Mouse (Mus musculus): ENCODE measurements around the gene Camta1.

Gene Camta1

DNA sequence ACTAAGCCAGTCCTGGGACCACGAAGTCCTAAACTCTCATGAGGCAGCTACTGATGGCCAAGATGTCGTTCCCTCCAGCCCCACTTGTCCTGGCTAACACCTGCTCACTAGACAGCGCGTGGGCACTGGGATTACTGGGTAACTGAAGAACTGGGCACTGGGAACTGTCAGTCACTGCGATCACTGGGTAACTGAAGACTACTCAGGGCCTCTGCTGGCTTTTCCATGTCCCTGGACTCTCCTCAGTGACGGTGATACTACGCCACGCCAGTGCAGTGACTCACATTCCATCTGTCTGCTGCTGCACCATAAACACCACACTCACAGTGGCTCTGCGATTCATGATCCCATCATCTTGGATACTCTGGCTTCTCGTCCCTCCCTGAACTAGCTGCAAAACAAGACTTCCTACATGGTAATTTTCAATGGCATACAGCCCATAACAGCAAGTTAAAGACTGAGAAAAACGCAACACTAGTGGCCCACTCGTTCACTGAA lies 81.7 kb downstream of the Camta1 start:
- no peak for DNase-seq (ENCODE audit: low spot score in 2 of 2)

DNA sequence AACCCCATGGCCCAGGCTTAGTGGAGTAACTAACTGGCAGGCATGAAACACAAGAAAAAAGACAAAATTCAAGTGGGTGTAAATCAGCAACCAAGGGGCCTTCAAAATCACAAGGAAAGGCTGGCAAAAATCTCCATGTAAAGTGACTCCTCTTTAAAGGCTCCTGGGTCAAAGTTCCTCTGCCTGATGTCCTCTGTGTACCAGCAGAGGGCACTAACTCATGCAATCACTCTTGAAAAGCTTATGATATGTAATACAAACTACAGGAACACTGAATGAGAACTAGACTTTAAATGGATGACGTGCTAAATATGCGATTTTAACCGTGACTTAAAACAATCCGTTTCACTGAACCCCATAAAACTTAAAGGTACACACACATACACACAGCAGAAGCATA lies 83.2 kb downstream of the Camta1 start:
- no peak for DNase-seq (ENCODE audit: low spot score in 2 of 2)

DNA sequence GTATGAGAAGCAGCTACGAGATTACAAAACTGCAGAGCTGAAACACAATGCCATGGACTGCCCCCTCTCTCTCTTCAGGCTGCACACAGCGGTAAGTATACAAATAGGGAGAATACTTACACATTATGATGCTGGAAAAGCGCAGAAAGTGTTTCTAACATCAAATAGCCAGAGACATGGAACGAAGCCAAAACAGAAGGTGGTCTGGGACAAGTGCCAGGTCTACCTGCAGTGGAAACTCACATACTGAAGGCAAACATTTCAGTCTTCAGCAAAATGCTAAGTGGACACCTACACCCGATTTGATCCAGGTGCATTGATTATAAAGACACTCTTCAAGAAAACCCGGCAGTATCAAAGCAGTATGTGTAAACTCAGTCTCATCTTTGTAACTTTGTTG lies 84.2 kb downstream of the Camta1 start:
- DNase-seq (ENCODE audit: low spot score in 2 of 2): no peak

DNA sequence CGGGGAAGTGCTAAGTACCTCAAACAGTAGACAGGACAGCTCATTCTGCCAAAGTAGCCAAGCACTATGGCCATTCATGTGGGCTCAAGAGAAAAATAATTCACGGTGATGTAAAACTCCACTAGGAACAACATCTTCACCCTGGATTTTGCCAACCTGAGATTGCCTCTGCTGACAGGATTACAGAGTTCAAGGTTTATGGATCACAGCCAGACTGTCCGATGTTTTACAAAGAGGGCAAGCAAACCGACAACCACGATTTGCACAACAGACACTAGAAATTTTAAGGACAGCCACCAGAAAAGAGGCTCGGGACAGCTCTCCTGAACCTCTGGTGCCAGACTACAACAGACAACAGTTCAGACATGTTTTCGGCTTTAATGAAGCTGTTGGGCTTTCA lies 86.2 kb downstream of the Camta1 start:
- no peak for DNase-seq (ENCODE audit: low spot score in 2 of 2)

DNA sequence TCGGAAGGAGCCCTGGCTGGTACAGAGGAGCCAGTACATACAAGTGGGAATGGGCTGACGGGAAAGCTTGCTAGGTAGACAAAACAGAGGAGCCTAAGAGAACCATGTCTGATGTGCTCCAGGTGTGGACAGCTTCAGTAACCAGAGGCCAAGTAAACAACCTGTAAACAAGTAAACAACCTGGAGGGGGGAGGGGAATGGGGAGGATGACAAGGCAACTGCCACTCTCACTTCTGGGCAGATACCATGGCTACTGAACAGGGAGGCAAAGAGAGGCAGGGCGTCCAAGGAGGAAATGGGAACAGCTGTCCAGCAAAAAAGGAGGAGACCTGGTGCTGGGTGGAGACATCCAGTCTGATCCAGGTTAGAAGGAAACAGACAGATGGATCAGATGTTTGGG lies 88.0 kb downstream of the Camta1 start:
- DNase-seq (ENCODE audit: low spot score in 2 of 2): no peak

DNA sequence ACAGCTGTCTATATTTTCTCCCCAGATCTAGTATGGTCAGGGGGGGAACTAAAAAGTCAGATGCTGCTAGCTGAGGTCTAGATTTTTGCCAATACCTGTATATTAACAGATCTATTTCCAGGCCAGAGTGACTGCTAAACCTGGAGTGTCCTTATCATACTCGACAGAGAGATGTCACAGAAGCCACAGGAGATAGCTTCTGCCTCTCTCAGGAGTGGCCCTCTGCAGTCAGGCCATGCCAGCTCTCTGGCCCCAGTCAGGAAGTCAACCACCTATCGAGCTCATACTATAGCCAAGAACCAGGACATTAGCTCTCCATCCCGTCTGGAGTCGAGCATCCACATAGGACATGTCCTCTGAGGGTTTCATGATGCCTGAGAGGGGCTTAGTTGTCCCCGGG lies 88.7 kb downstream of the Camta1 start:
- DNase-seq (ENCODE audit: low spot score in 2 of 2): no peak

DNA sequence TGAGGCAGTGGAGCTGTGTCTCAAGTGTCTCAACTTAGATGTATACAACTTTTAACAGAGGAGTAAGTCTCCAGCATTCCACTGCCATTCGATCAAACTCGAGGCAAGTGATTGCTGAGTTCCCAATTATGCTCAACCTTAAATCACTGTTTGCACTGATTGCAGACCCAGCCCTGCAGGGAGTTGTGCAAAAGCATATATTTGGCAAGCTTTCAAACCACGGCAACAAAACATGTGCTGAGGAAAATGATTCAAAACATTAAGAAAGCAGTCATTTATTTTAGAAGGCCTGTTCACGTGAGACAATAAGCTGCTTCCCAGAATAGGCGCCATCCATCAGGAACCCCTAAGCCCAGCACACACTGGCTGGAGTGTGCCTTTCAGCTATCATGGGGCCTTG lies 91.0 kb downstream of the Camta1 start:
- no peak for DNase-seq (ENCODE audit: low spot score in 2 of 2)

DNA sequence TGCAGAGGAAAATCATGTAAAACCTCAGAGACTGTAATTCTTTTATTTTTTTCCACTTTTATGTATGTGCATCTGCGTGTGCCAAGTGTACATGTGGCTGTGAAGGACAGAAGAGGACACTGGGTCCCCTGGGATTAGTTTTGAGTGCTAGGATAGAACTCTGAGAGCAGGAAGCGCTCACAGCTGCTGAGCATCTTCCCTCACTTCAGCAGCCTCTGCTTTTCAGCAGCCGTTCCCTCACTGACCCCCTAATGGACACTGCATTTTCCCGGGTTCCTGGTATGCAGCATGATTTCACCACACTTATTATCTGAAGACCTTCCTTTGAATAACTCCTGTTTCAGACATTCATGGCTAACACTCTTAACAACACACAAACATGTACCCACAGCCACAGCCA lies 93.9 kb downstream of the Camta1 start:
- no peak for DNase-seq (ENCODE audit: low spot score in 2 of 2)

DNA sequence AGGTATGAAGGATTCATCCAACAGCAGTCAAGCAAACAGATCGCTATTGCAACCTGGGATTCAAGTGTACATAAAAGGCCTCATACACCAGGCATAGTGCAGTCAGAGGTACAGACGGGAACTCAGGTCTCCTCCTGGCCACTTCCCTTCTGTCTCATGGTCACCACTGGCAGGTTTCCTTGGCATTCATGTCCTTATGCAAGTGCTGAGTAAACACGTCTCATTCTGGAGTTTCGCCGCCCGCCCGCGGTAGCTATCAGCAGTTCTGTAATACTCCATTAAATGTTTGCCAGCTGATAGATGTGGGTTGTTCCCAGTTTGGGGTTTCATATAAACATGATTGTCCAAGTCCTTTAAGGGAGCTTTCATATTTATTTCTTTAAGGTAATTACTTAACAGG lies 94.3 kb downstream of the Camta1 start:
- no peak for DNase-seq (ENCODE audit: low spot score in 2 of 2)

DNA sequence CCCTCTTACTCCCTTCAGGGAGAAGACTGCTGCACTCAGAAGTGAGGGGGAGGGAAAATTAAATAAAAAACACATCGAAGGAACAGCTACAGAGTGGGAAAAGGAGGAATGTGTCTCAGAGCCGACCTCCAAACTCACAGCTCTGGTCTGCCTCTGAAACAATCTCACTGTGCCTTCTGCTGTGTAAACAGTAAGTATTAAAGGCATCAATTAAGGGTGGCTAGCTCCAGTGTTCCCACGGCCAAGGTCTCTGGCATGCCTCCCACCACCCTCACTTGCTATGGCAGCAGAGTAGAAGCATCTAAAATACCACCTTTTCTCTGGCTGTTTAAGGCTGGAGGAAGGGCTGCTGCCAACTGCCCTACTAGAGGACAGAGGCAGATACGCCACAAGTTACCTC lies 96.3 kb downstream of the Camta1 start:
- no peak for DNase-seq (ENCODE audit: low spot score in 2 of 2)

DNA sequence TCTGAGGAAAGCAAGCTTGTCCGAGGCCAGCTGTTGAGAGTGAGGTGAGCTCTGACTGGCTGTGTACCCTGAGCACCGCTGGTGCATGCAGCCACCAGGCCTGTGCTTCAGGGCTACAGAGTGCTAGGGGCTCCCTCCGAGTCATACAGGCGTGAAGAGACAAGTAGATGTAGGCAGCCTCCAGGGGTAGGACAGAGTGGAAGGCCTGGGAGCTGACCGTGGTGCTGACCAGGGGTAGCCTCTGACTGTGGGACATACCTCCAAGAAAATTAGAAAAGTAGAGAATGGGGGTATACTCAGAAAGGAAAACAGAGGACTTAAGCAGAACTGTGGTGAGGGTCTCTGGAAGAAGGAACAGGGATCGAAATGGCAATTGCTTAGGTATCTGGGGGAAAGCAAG lies 97.7 kb downstream of the Camta1 start:
- no peak for DNase-seq (ENCODE audit: low spot score in 2 of 2)

DNA sequence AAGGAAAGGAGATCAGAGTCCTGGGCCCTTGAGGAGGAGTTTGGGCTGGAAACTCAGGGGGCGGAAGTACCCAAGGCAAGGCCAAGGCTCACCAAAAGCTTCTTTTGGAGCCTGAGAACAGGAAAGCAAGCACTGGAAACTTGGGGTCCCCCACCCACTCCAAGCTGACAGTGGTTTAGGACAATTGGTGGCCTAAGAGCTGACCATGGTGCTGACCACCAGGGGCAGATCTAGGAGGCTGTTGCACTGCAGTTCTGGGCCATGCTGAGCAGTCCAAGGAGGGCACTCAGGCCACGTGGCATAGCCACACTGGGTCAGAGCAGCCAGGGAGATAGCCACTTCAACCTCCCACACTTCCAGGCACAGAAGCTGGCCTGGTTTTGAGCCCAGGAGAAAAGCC lies 102.6 kb downstream of the Camta1 start:
- DNase-seq (ENCODE audit: low spot score in 2 of 2): no peak

DNA sequence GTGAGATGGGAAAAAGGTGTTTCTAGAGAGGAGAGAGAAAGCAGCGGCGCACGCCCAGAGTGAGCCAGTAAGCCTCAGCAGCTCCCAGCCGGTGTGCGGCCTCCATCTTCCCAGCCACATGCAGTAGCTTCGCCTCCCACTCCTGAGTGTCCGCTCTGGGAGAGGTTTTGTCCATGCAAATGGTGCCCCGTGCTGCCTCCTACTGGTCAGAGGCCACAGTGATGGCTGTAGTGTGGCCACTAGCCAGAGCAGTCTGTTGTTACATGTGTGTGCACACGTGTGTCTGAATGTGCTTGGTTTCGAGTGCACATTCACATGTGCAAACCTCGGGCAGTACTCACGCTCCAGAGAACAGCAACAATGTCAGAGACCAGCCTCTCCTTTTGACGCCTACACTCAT lies 103.3 kb downstream of the Camta1 start:
- no peak for DNase-seq (ENCODE audit: low spot score in 2 of 2)

DNA sequence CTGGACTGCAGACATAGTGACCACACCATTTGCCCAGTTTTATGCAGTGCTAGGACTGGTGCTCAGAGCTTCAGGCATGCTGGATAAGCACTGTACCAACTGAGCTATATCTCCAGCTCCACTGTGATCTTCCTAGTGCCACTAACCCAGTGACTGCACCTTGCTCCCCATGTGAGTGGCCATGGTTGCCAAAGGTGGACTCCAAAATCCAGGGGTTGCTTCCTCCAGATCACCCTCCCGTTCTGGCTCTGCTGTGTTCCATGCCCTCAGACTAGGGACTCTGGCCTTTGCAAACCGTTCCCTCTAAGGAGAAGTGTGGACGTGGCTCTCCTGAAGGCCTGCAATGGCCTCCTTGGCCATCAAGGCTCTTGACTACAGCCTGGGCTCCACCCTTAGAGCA lies 104.4 kb downstream of the Camta1 start:
- DNase-seq (ENCODE audit: low spot score in 2 of 2): no peak

DNA sequence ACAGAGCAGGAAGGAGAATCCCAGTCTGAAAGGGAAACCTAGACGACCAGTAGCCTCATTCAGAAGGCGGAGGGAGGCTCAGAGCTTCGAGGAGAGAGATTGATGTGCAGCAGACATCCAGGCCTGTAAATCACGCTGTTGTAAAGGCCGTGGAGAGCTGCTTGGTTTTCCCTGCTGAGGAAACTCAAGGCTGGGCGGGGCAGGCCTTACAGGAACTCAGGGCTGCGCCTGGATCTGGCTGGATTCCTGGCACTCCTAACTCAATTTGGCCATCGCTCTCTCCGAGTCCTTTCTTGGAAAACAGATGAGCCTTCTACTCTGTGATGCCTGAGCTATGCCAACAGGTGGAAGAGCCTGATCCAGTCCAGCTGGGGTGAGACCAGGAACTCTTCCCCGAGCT lies 105.3 kb downstream of the Camta1 start:
- DNase-seq (ENCODE audit: low spot score in 2 of 2): no peak

DNA sequence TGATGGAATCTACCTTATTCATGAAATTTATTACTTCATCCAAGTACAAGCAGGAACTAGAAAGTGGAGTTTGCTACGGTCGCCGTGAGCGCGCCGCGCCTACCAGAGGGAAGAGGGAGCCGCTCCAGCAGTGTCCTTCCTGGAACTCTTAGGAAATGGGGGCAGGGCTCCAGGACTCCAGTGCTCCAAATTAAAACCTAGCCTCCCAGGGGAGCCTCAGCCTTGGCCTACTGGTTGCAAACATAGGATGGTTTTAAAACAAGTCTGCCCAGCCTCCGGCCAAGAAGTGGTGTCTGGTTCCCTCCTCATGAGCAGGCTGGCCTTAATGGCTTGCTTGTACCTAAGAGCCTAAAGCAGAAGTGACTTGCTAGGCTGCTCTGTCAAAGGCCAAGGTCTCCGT lies 108.4 kb downstream of the Camta1 start:
- DNase-seq (ENCODE audit: low spot score in 2 of 2): no peak

DNA sequence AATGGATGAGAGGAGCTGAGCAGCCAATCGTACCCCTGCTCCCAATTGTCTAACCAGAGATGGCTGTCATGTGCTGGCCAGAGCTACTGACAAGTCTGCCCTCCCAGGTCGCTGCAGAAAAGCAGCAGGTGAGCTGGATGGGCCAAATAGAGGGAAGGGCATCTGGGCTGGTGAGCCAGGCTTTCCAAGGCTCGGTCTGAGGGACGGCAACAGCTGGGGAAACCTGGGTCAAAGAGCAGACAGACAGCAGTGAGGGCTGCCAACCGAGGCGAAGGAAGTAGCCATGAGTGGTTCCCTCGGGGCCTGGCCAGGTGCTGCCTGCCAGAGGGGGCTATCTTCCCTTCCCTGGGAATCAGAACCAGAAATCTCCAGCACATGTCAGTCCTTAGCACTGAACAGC lies 109.1 kb downstream of the Camta1 start:
- no peak for DNase-seq (ENCODE audit: low spot score in 2 of 2)

DNA sequence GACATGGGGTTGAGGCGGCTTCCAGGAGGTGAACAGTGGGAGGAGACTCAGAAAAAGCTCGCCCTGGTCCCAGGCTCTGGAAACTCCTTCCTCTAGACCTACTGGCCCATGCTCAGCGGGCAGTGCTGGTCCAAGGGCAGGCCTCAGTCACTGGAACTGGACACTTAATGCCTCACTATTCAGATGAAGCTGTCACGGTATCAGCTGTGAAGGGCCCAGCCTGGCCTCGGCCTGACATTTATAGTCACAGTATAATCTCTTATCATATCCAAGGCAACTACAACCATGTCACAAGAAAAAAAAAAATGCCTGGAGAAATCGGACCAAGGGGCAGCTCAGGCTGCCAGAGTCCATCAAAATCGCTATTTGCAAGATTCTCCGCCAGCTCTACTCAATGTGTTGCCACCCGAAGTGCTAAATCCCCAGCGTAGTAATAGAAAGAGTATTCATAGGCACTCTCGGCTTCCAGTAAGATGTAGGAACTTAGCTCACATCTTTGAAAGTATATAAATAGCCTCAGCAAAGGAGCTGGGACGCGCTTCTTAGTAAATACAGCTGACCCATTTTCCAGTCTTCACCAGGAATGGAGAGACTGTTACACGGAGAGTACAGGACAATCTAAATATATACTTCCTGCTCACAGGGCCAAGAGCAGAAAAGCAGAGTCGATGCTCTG lies 110.3 kb downstream of the Camta1 start:
- DNase-seq (ENCODE audit: low spot score in 2 of 2): no peak

DNA sequence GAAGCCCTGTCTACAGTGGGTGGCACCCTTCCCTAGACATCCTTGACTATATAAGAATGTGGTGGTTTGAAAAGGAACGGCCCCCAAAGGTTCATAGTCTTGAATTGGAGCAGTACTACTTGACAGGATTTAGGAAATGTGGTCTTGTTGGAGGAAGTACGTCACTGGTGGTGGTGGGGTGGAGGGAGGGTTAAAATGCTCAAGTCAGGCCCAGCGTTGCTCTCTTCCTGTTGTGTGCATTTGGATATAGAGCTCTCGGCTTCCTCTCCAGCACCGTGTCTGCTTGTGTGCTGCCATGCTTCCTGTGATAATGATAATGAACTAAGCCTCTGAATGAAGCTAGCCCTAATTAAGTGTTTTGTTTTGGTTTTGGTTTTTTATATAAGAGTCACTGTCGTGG lies 114.0 kb downstream of the Camta1 start:
- DNase-seq (ENCODE audit: low spot score in 2 of 2): no peak

DNA sequence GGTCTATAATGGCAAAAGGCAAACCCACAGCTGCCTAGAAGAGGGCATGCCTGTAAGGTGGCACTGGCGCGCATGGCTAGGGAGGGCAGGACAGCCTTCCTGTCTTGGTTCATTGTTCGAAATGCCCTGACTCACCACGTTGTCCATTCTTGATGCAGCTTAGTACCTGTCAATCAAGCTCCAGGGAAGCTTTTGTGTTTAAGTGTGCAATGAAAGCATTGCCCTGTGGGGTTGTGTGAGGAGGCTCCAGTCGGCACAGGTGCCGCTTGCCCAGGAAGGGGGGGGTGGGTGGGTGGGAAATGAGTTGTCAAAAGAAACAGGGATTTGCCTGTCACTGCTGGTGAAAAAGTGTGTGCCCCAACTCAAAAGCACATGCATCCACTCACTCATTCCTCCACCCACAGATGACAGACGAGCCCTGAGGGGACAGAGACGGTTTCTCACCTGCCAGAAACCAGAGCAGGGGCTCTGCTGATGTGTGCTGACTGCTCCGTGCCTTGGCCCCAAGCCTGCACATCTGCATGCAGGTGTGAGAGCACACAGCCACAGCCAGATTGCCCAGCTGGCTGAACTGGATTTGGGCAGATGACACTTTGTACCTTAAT lies 115.6 kb downstream of the Camta1 start:
- no peak for DNase-seq (ENCODE audit: low spot score in 2 of 2)

DNA sequence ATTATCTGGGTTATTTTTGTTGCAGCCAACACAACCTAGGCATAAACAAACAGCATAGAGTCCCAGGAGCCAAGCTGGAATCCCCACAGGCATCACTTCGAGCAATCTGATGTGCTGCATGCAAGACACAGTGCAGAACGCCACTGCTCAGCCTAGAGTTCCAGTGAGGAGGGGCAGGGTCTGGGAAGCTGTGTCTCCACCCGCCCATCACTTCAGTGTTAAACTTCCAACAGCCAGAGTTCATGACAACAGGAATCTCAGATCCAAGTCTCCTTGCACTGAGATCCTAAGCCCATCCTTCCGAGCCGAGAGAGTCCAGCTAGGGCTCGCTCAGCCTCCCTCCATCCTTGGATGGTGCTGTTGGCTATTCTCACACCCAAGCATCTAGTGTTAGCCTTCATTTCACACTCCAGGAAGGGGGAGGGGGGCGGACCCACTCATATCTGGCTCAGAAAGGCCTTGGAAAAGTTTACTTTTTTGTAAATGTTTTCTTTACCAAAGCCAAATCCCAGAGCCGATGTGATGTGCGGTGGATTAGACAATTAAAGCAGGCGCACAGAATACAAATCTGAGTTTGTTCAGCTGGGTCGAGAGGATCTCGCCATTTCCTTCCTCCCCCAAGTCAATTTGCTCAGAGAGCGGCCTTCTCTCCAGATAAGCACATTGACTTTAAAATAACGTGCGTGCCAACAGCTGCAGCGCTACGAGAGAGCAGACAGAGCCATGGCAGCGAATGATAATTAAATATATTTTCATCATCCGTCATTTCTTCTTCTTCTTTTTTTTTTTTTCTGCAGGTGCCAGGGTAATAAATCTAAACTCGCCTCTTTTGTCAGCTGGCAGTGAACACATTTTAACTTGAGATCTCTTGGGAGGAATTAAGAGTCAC lies 120.2 kb downstream of the Camta1 start:
- DNase-seq (ENCODE audit: low spot score in 2 of 2): no peak

DNA sequence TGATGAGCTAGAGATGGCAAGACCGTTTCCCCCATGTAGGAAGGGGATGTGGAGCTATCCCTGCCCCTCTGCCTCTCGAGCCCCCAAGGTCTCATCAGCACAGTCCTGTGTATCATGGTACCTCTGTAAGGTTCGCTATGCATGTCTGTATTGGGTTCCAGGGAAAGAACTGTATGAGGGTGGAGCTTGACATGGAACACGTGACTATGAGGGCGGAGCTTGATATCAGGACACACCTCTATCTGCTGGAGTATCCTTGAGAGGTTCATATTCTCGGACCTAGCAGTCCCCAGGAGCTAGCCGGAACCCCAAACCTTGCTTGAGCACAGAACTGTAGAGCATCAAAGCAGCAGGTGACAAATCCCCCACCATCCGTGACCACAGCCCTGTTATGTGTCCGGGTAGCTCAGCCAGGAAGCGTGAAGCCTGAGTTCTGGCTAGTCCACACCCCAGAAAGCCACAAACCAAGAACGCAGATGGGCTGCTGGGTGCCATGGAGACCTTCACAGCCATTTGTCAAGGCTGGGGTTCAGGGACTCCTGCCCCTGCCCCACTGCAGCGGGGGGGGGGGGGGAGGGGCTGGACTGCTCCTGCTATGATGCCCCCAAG lies 122.2 kb downstream of the Camta1 start:
- peak; percentile 6 to 8 for DNase-seq (ENCODE audit: low spot score in 2 of 2)

Measured in natural killer cell, adult 2 months (primary cell).